Mouse (Mus musculus): ENCODE measurements around the gene Dixdc1. TPM values are rescaled to one million over a fixed set of nuclear protein-coding genes. Genes with fewer than 3 reads are reported as not detected.

Gene Dixdc1
- total RNA-seq, 2 experiments from 2014 or later, result 4.0 to 6.2 TPM

GRCm38 (mm10) chr9:50711337-50711736, 28.0 kb downstream of the Dixdc1 start:
- intact Hi-C loops (cut with DNase I), result no loop called here
- no peak for DNase-seq

- intact Hi-C loops (cut with DNase I), result loop anchor here (2.0 to 5.0 kb wide), 2 partner anchors 26 to 58 kb away; partner anchors contain the start of gene Fdxacb1
- DNase-seq, result peak; percentile 44 to 45
Measured at GRCm38 (mm10) chr9:50709108-50709507, 30.2 kb downstream of the Dixdc1 start.

- no peak for DNase-seq
- intact Hi-C loops (cut with DNase I), result loop anchor here (5.0 kb wide), 1 partner anchor 62 kb away; the partner anchor contains the start of gene Fdxacb1
Measured at GRCm38 (mm10) chr9:50704907-50705306, 34.4 kb downstream of the Dixdc1 start.

- peak; percentile 28 to 50 for DNase-seq
- intact Hi-C loops (cut with DNase I), result no loop called here
Measured at GRCm38 (mm10) chr9:50700921-50701691, 38.2 kb downstream of the Dixdc1 start.

GRCm38 (mm10) chr9:50698418-50699409, 40.6 kb downstream of the Dixdc1 start:
- peak; percentile 48 to 58 for DNase-seq
- intact Hi-C loops (cut with DNase I), result no loop called here

GRCm38 (mm10) chr9:50697706-50698041, 41.6 kb downstream of the Dixdc1 start:
- peak; percentile 70 to 76 for DNase-seq
- intact Hi-C loops (cut with DNase I), result no loop called here

GRCm38 (mm10) chr9:50696851-50697705, 42.2 kb downstream of the Dixdc1 start:
- intact Hi-C loops (cut with DNase I), result no loop called here
- DNase-seq, result no peak

GRCm38 (mm10) chr9:50695153-50695552, 44.2 kb downstream of the Dixdc1 start:
- intact Hi-C loops (cut with DNase I), result no loop called here
- DNase-seq, result no peak

- intact Hi-C loops (cut with DNase I), result no loop called here
- peak; percentile 23 to 54 for DNase-seq
Measured at GRCm38 (mm10) chr9:50693631-50694030, 45.7 kb downstream of the Dixdc1 start.

- intact Hi-C loops (cut with DNase I), result no loop called here
- no peak for DNase-seq
Measured at GRCm38 (mm10) chr9:50692626-50693580, 46.4 kb downstream of the Dixdc1 start.

- intact Hi-C loops (cut with DNase I), result no loop called here
- no peak for DNase-seq
Measured at GRCm38 (mm10) chr9:50686866-50687652, 52.3 kb downstream of the Dixdc1 start.

- intact Hi-C loops (cut with DNase I), result no loop called here
- DNase-seq, result no peak
Measured at GRCm38 (mm10) chr9:50681727-50682126, 57.6 kb downstream of the Dixdc1 start.

GRCm38 (mm10) chr9:50679406-50679805, 59.9 kb downstream of the Dixdc1 start:
- intact Hi-C loops (cut with DNase I), result no loop called here

GRCm38 (mm10) chr9:50674771-50675170, 64.5 kb downstream of the Dixdc1 start:
- DNase-seq, result no peak
- intact Hi-C loops (cut with DNase I), result no loop called here

More at GRCm38 (mm10) chr9:50679406-50679805, 59.9 kb downstream of the Dixdc1 start:
- no peak for DNase-seq

GRCm38 (mm10) chr9:50670690-50671089, 68.6 kb downstream of the Dixdc1 start:
- DNase-seq, result peak; percentile 50 to 69
- intact Hi-C loops (cut with DNase I), result no loop called here

GRCm38 (mm10) chr9:50667579-50668498, 71.5 kb downstream of the Dixdc1 start:
- intact Hi-C loops (cut with DNase I), result no loop called here
- DNase-seq, result no peak

GRCm38 (mm10) chr9:50666442-50666841, 72.9 kb downstream of the Dixdc1 start:
- intact Hi-C loops (cut with DNase I), result no loop called here
- DNase-seq, result no peak
